Mouse (Mus musculus) spleen, embryonic (tissue): ENCODE measurements at regions not wholly inside any gene's neighbourhood (a gene's known extent, or its start where the extent isn't known, plus 50 kb on each side); places are given as distances from the start of the nearest gene placed in this dataset.

Experiments
- CTCF ChIA-PET: fragments of 350-600 bp; sonication (Branson Sonifier 250); formaldehyde crosslinking; loops from one replicate; lab custom pipeline; 2022; lab: Charles Lee

- CTCF ChIA-PET = no interaction called here
Observed at GRCm38 (mm10) chr1:63851476-63852094, 82.5 kb upstream of the 4933402D24Rik start.

DNA sequence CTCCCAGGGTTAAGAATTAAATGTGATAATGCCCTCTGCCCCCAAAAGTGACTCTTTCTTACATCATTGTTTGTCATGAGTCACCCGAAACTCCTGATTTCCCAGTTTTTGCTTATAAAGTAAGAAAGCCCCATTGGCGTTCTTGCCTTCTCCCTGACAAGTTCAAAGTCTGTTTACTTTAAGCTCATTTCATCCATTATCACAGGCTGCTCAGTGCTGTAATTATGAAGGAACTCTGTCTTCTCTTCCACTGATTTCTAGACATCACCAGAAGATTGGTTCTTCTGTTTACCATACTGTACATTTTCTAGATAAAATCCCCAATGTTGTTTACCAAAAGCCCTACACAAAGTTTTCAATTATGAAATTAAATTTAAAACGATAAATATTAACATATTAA, 81.2 kb upstream of the 4933402D24Rik start:
- CTCF ChIA-PET = no interaction called here

DNA sequence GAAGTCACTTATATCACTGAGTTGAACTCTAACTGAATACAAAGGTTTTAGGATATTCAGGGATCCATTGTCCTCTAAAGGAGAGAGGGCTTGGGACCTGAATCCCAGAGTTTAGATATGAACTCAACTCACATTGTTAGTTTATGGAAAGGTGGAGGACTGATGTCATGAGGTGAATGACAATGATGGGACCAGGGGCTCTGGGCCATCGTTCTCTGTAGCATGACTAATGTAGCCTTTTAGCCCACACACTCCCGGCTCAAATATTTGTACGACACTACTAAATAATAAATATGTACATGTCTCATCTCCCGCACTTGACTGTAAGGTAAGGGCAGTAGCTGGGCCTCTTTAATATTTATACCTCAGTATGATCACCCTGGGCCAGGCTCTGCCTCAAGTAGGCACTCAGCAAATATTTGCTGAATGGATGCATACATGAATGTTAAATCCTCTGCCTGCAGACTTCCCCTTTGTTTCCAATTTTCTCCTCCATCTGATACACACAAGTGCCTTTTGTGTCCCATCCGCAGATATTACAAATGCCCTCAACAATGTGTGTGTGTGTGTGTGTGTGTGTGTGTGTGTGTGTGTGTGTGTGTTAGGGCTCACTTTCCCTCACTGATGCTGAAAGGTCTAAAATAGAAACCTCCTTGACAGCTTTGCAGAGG, 59.2 kb upstream of the 4933402D24Rik start:
- CTCF ChIA-PET = no interaction called here

DNA sequence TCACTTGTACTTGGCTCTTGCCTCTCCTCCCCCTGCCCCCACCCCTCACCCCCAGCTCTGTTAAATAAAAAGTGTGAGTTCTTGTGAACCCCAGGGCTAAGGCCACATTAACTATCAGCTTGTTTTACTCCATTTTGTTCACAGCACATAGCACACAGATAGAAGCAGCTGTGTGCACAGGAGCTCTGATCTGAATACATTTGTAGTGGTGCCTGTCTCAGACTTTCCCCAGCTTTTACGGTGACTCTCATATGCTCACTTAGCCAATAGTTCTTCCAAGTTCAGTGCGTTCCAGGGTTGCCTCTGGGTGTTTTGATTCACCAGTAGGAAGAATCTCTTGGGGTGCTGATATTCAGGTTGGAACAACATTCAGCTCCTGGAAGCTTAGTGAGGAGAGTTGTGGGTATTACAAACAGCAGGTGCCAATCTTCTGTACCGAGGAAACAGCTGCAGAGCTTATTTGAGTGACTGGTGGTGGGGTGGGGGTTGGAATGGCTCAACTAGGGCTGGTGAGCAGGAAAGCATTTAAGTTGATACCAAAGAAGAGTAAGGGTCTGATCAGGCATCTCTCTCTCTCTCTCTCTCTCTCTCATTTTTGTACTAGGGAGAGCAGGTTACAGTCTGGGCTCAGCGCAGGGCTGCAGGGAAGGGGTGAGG, 51.7 kb upstream of the 4933402D24Rik start:
- CTCF ChIA-PET = interaction anchor here (0.6 kb wide), 1 partner anchor 482 kb away, joined by 3 read pairs; no protein-coding TSS in a partner anchor

GRCm38 (mm10) chr1:63819536-63820254, 50.6 kb upstream of the 4933402D24Rik start:
- CTCF ChIA-PET = no interaction called here
